ENCODE assay signal across 8 mouse cellular contexts in genomic region chr7:118129430-118130041, GRCm38 (mm10). TPM values are rescaled to one million over a fixed set of nuclear protein-coding genes. Genes with fewer than 3 reads are reported as not detected.
A peak's percentile ranks its signal among the peaks of the same experiment; 100 is the strongest.
DNase-seq lines count a peak whose midpoint lies in the region; ATAC-seq lines count a peak whose summit lies in the region.

Gene Arl6ip1 (minus strand): TSS chr7:118129662.

- peak; percentile 99 for DNase-seq in CD4-positive helper T cell, adult 2 months (ENCODE audit: low read depth, low spot score)
- peak; percentile 88 for DNase-seq in fat pad, adult 2 months (ENCODE audit: extremely low read depth, low read depth, low spot score)
- DNase-seq in kidney, postnatal 10 days = peak; percentile 97
- peak; percentile 97 for DNase-seq in natural killer cell, adult 2 months (ENCODE audit: low spot score in 2 of 2)

- no peaks in the 10 kb centered on the region for H3K27me3 ChIP-seq in heart, embryonic 13.5 days (replicated peaks)
- no peaks in the 10 kb centered on the region for H3K27me3 ChIP-seq in liver, embryonic 12.5 days (replicated peaks)
- no peaks in the 10 kb centered on the region for H3K27me3 ChIP-seq in stomach, embryonic 15.5 days (replicated peaks)

- H3K9ac ChIP-seq in heart, embryonic 13.5 days = peak within 1 kb of the TSS; percentile 95
- H3K9ac ChIP-seq in liver, embryonic 12.5 days = peak within 1 kb of the TSS; percentile 95
- peak within 1 kb of the TSS; percentile 85 for H3K9ac ChIP-seq in stomach, embryonic 15.5 days

- peak within 1 kb of the TSS; percentile 80 for H3K27ac ChIP-seq in brown adipose tissue, adult 24 weeks (replicated peaks; ENCODE audit: low read depth, low read length)
- H3K27ac ChIP-seq in heart, embryonic 13.5 days (replicated peaks) = peak within 1 kb of the TSS; percentile 89
- H3K27ac ChIP-seq in liver, embryonic 12.5 days = peak within 1 kb of the TSS; percentile 97
- H3K27ac ChIP-seq in stomach, embryonic 15.5 days = peak within 1 kb of the TSS; percentile 96

- H3K4me3 ChIP-seq in brown adipose tissue, adult 24 weeks (ENCODE audit: insufficient read depth, low read depth, low read length) = peak within 1 kb of the TSS; percentile 73
- peak within 1 kb of the TSS; percentile 94 for H3K4me3 ChIP-seq in heart, embryonic 13.5 days
- peak within 1 kb of the TSS; percentile 91 for H3K4me3 ChIP-seq in liver, embryonic 12.5 days
- H3K4me3 ChIP-seq in stomach, embryonic 15.5 days (replicated peaks) = peak within 1 kb of the TSS; percentile 78

- H3K4me1 ChIP-seq in brown adipose tissue, adult 24 weeks (ENCODE audit: control insufficient read depth, insufficient read depth, insufficient read length, low read length) = 0 out of 2 replicates have a peak, but pooled peaks cover 3% of the 10 kb centered on the region
- peaks cover 39% of the 10 kb centered on the region for H3K4me1 ChIP-seq in heart, embryonic 13.5 days
- peaks cover 41% of the 10 kb centered on the region for H3K4me1 ChIP-seq in liver, embryonic 12.5 days
- peaks cover 18% of the 10 kb centered on the region for H3K4me1 ChIP-seq in stomach, embryonic 15.5 days

- WGBS in heart, embryonic 13.5 days = under 1% methylated on average over 39 of the region's 39 CpGs
- WGBS in liver, embryonic 12.5 days (ENCODE audit: insufficient replicate concordance) = under 1% methylated on average over 39 of the region's 39 CpGs
- WGBS in stomach, embryonic 15.5 days = under 1% methylated on average over 39 of the region's 39 CpGs

- peak within 1 kb of the TSS; percentile 70 for H3K4me2 ChIP-seq in heart, embryonic 13.5 days
- H3K4me2 ChIP-seq in liver, embryonic 12.5 days = peak within 1 kb of the TSS; percentile 92
- peak within 1 kb of the TSS; percentile 83 for H3K4me2 ChIP-seq in stomach, embryonic 15.5 days

- peaks cover 27% of the 10 kb centered on the region for H3K36me3 ChIP-seq in heart, embryonic 13.5 days
- H3K36me3 ChIP-seq in liver, embryonic 12.5 days = peaks cover 32% of the 10 kb centered on the region
- peaks cover 2% of the 10 kb centered on the region; the same call in 1 of the 2 replicates for H3K36me3 ChIP-seq in stomach, embryonic 15.5 days

- ATAC-seq in heart, embryonic 13.5 days (ENCODE audit: extremely low read depth, insufficient number of reproducible peaks, low FRiP score, low TSS enrichment) = peak; percentile 98
- peak; percentile 99 for ATAC-seq in liver, embryonic 12.5 days
- ATAC-seq in stomach, embryonic 15.5 days (ENCODE audit: insufficient read depth, low FRiP score, low read depth) = peak; percentile 98

- no peaks in the 10 kb centered on the region for H3K9me3 ChIP-seq in heart, embryonic 13.5 days
- H3K9me3 ChIP-seq in liver, embryonic 12.5 days (replicated peaks) = no peaks in the 10 kb centered on the region
- H3K9me3 ChIP-seq in stomach, embryonic 15.5 days = no peaks in the 10 kb centered on the region

RNA-seq across cellular contexts. Expression of gene Arl6ip1, which starts in this region (rescaled TPM):
- 88.7 and 100 TPM in 2 replicates for polyA plus RNA-seq in brown adipose tissue, adult 24 weeks (2012; ENCODE audit: insufficient read depth, insufficient read length, missing spikeins)
- polyA plus RNA-seq in heart, embryonic 13.5 days (2015; fragmentation: Nextera tagmentation; extraction: Ambion mirVana) = 319 and 368 TPM in 2 replicates
- polyA plus RNA-seq in liver, embryonic 12.5 days (2016; fragmentation: Nextera tagmentation; extraction: Ambion mirVana) = 254 and 292 TPM in 2 replicates
- 438 and 451 TPM in 2 replicates for polyA plus RNA-seq in stomach, embryonic 15.5 days (2015; fragmentation: Nextera tagmentation; extraction: Ambion mirVana)

Comparison
In these comparisons a context has a peak if more than half of its experiments do, and no peak if none do; other contexts are left out.
1. Peak in every context shown above with its lines: DNase-seq, ATAC-seq, H3K4me3 ChIP-seq and H3K27ac ChIP-seq.